Mouse (Mus musculus): Measurements from ENCODE around the gene Slc26a9. TPM values are rescaled to one million over a fixed set of nuclear protein-coding genes. Genes with fewer than 3 reads are reported as not detected.

The Slc26a9 gene
- polyA plus RNA-seq, 1 experiment from 2014 or later: 15.4 TPM

- Histone ChIP-seq H3K36me3 (ENCODE audit: control insufficient read depth, insufficient read depth, low read length) (no peaks in the 10 kb centered on the region), H3K27me3 (ENCODE audit: control insufficient read depth, insufficient read depth, low read length) (no peaks in the 10 kb centered on the region), H3K4me1 (replicated peaks; ENCODE audit: control insufficient read depth, insufficient read depth) (no peaks in the 10 kb centered on the region), H3K4me3 (ENCODE audit: low read depth, low read length) (no peak overlapping the region), H3K9me3 (ENCODE audit: control insufficient read depth, low read length) (no peaks in the 10 kb centered on the region), H3K9ac (ENCODE audit: low read length) (no peak overlapping the region), H3K27ac (replicated peaks) (no peak overlapping the region), H3K4me2 (replicated peaks; ENCODE audit: low read depth) (no peak overlapping the region)
- DNase-seq (ENCODE audit: low spot score): peak; percentile 85
- WGBS: 11% methylated on average over 11 of the region's 11 CpGs
- ATAC-seq (ENCODE audit: low FRiP score, low TSS enrichment): peak; percentile 21; the same call in 1 of the 2 replicates
- peak; percentile 99 for TF ChIP-seq CTCF (IDR thresholded peaks at IDR 0.05; ENCODE audit: low read depth)
- no peak for TF ChIP-seq EP300 (optimal IDR thresholded peaks at IDR 0.05)
Observed at GRCm38 (mm10) chr1:131765357-131766001, 21.7 kb downstream of the Slc26a9 start.

GRCm38 (mm10) chr1:131769296-131769695 lies 25.5 kb downstream of the Slc26a9 start:
- 70% methylated on average over 3 of the region's 3 CpGs for WGBS
- Histone ChIP-seq H3K4me1 (replicated peaks; ENCODE audit: control insufficient read depth, insufficient read depth) (no peaks in the 10 kb centered on the region), H3K4me2 (replicated peaks; ENCODE audit: low read depth) (no peak overlapping the region), H3K27me3 (ENCODE audit: control insufficient read depth, insufficient read depth, low read length) (no peaks in the 10 kb centered on the region), H3K9me3 (ENCODE audit: control insufficient read depth, low read length) (no peaks in the 10 kb centered on the region), H3K4me3 (ENCODE audit: low read depth, low read length) (no peak overlapping the region), H3K9ac (ENCODE audit: low read length) (no peak overlapping the region), H3K36me3 (ENCODE audit: control insufficient read depth, insufficient read depth, low read length) (no peaks in the 10 kb centered on the region), H3K27ac (replicated peaks) (no peak overlapping the region)
- TF ChIP-seq EP300 (optimal IDR thresholded peaks at IDR 0.05): no peak
- TF ChIP-seq CTCF (IDR thresholded peaks at IDR 0.05; ENCODE audit: low read depth): no peak
- no peak for DNase-seq (ENCODE audit: low spot score)
- ATAC-seq (ENCODE audit: low FRiP score, low TSS enrichment): no peak

GRCm38 (mm10) chr1:131770656-131771055 lies 26.8 kb downstream of the Slc26a9 start:
- ATAC-seq (ENCODE audit: low FRiP score, low TSS enrichment): no peak
- H3K4me1 ChIP-seq (replicated peaks; ENCODE audit: control insufficient read depth, insufficient read depth): no peaks in the 10 kb centered on the region
- TF ChIP-seq EP300 (optimal IDR thresholded peaks at IDR 0.05): no peak
- no peak for TF ChIP-seq CTCF (IDR thresholded peaks at IDR 0.05; ENCODE audit: low read depth)
- H3K4me3 ChIP-seq (ENCODE audit: low read depth, low read length): no peak overlapping the region
- H3K9me3 ChIP-seq (ENCODE audit: control insufficient read depth, low read length): no peaks in the 10 kb centered on the region
- H3K36me3 ChIP-seq (ENCODE audit: control insufficient read depth, insufficient read depth, low read length): no peaks in the 10 kb centered on the region
- H3K9ac ChIP-seq (ENCODE audit: low read length): no peak overlapping the region
- no peak overlapping the region for H3K27ac ChIP-seq (replicated peaks)
- no peak overlapping the region for H3K4me2 ChIP-seq (replicated peaks; ENCODE audit: low read depth)
- DNase-seq (ENCODE audit: low spot score): no peak
- WGBS: 55% methylated on average over 4 of the region's 4 CpGs
- H3K27me3 ChIP-seq (ENCODE audit: control insufficient read depth, insufficient read depth, low read length): no peaks in the 10 kb centered on the region

- H3K9ac ChIP-seq (ENCODE audit: low read length): no peak overlapping the region
- no peak overlapping the region for H3K4me2 ChIP-seq (replicated peaks; ENCODE audit: low read depth)
- H3K27ac ChIP-seq (replicated peaks): no peak overlapping the region
- H3K9me3 ChIP-seq (ENCODE audit: control insufficient read depth, low read length): no peaks in the 10 kb centered on the region
- TF ChIP-seq EP300 (optimal IDR thresholded peaks at IDR 0.05) (no peak), CTCF (IDR thresholded peaks at IDR 0.05; ENCODE audit: low read depth) (no peak)
- H3K4me3 ChIP-seq (ENCODE audit: low read depth, low read length): no peak overlapping the region
- DNase-seq (ENCODE audit: low spot score): no peak
- ATAC-seq (ENCODE audit: low FRiP score, low TSS enrichment): no peak
- H3K27me3 ChIP-seq (ENCODE audit: control insufficient read depth, insufficient read depth, low read length): no peaks in the 10 kb centered on the region
- no peaks in the 10 kb centered on the region for H3K4me1 ChIP-seq (replicated peaks; ENCODE audit: control insufficient read depth, insufficient read depth)
- no peaks in the 10 kb centered on the region for H3K36me3 ChIP-seq (ENCODE audit: control insufficient read depth, insufficient read depth, low read length)
Observed at GRCm38 (mm10) chr1:131771440-131771839, 27.6 kb downstream of the Slc26a9 start.

- Histone ChIP-seq H3K27ac (replicated peaks) (no peak overlapping the region), H3K4me1 (replicated peaks; ENCODE audit: control insufficient read depth, insufficient read depth) (no peaks in the 10 kb centered on the region), H3K4me3 (ENCODE audit: low read depth, low read length) (no peak overlapping the region), H3K4me2 (replicated peaks; ENCODE audit: low read depth) (no peak overlapping the region), H3K9ac (ENCODE audit: low read length) (no peak overlapping the region), H3K27me3 (ENCODE audit: control insufficient read depth, insufficient read depth, low read length) (no peaks in the 10 kb centered on the region), H3K36me3 (ENCODE audit: control insufficient read depth, insufficient read depth, low read length) (no peaks in the 10 kb centered on the region), H3K9me3 (ENCODE audit: control insufficient read depth, low read length) (no peaks in the 10 kb centered on the region)
- no peak for ATAC-seq (ENCODE audit: low FRiP score, low TSS enrichment)
- TF ChIP-seq CTCF (IDR thresholded peaks at IDR 0.05; ENCODE audit: low read depth): no peak
- TF ChIP-seq EP300 (optimal IDR thresholded peaks at IDR 0.05): no peak
- no peak for DNase-seq (ENCODE audit: low spot score)
- WGBS: 29% methylated on average over 3 of the region's 3 CpGs
Observed at GRCm38 (mm10) chr1:131794591-131794990, 50.8 kb downstream of the Slc26a9 start.

GRCm38 (mm10) chr1:131795171-131795570 lies 51.3 kb downstream of the Slc26a9 start:
- TF ChIP-seq EP300 (optimal IDR thresholded peaks at IDR 0.05) (no peak), CTCF (IDR thresholded peaks at IDR 0.05; ENCODE audit: low read depth) (no peak)
- WGBS: 50% methylated on average over 3 of the region's 3 CpGs

More at GRCm38 (mm10) chr1:131795171-131795570, 51.3 kb downstream of the Slc26a9 start:
- DNase-seq (ENCODE audit: low spot score) (no peak), ATAC-seq (ENCODE audit: low FRiP score, low TSS enrichment) (no peak)
- H3K4me2 ChIP-seq (replicated peaks; ENCODE audit: low read depth): no peak overlapping the region
- H3K4me3 ChIP-seq (ENCODE audit: low read depth, low read length): no peak overlapping the region
- no peaks in the 10 kb centered on the region for H3K9me3 ChIP-seq (ENCODE audit: control insufficient read depth, low read length)
- no peaks in the 10 kb centered on the region for H3K27me3 ChIP-seq (ENCODE audit: control insufficient read depth, insufficient read depth, low read length)
- no peak overlapping the region for H3K27ac ChIP-seq (replicated peaks)
- no peaks in the 10 kb centered on the region for H3K4me1 ChIP-seq (replicated peaks; ENCODE audit: control insufficient read depth, insufficient read depth)
- no peaks in the 10 kb centered on the region for H3K36me3 ChIP-seq (ENCODE audit: control insufficient read depth, insufficient read depth, low read length)
- no peak overlapping the region for H3K9ac ChIP-seq (ENCODE audit: low read length)
